Mouse (Mus musculus) hindbrain, embryonic 12.5 days (tissue): ENCODE data around the gene Lrrk1. TPM values are rescaled to one million over a fixed set of nuclear protein-coding genes. Genes with fewer than 3 reads are reported as not detected.

Experiments used
- ATAC-seq: fragments of 200-750 bp; cut with Nextera tagmentation; 2 replicates; pipeline ENCODE4 v1.8.0; 2017; ENCODE audit warnings: moderate TSS enrichment; ENCODE audit not compliant: low FRiP score
- H3K27ac ChIP-seq: fragments of 300-500 bp; sonication (generic); 2 replicates; pipeline ENCODE4 v1.5.1; 2016; ENCODE audit warnings: mild to moderate bottlenecking
- H3K27me3 ChIP-seq: fragments of 300-500 bp; sonication (generic); 2 replicates; pipeline ENCODE4 v1.6.1; 2016; ENCODE audit warnings: mild to moderate bottlenecking
- H3K36me3 ChIP-seq: fragments of 300-500 bp; sonication (generic); 2 replicates; pipeline ENCODE4 v1.6.1; 2016; ENCODE audit warnings: mild to moderate bottlenecking
- H3K4me1 ChIP-seq: fragments of 300-500 bp; sonication (generic); 2 replicates; pipeline ENCODE4 v1.6.1; 2016
- H3K4me2 ChIP-seq: fragments of 300-500 bp; sonication (generic); replicated peaks from 2 replicates; pipeline ENCODE4 v1.6.1; 2016; ENCODE audit warnings: mild to moderate bottlenecking
- H3K4me3 ChIP-seq: fragments of 300-500 bp; sonication (generic); 2 replicates; pipeline ENCODE4 v1.5.1; 2016; ENCODE audit warnings: mild to moderate bottlenecking
- H3K9ac ChIP-seq: fragments of 300-500 bp; sonication (generic); 2 replicates; pipeline ENCODE4 v1.6.1; 2016; ENCODE audit warnings: mild to moderate bottlenecking, moderate library complexity
- H3K9me3 ChIP-seq: fragments of 300-500 bp; sonication (generic); replicated peaks from 2 replicates; pipeline ENCODE4 v1.6.1; 2016; ENCODE audit warnings: mild to moderate bottlenecking
- WGBS: fragments of 180-500 bp; shearing (Covaris S2); methylation state at CpG from one replicate; pipeline ENCODE4 v1.1.7; 2016; 5-methylcytosine and 5-hydroxymethylcytosine counted together
- polyA plus RNA-seq: library from polyadenylated mRNA; unstranded; fragments of >200 nt; fragmentation: Nextera tagmentation; extraction: Ambion mirVana; gene quantifications from 2 replicates; pipeline ENCODE4 v1.2.1, GENCODE M21; 2016

The Lrrk1 gene
- polyA plus RNA-seq, 1 experiment from 2014 or later: 7.2 TPM

DNA sequence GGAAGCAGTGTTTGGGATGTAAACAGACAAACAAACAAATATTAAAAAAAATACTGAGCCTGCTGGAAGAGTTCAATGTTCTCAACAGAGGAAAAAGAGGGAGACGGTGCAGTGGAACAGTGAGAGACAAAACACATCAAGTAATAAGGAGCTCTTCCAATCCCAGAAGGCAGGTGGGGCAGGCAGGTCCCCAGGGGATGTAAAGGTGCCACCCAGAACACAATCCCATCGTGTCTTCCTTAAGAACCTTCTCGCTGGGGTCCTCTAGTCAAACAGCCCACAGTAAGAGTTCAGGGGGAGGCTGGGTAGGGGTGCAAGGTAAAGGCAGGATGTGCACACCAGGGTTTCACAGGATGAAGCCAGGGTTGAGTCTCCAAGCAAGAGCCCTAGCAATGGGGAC is 14.8 kb downstream of the Lrrk1 start:
- H3K4me3 ChIP-seq: no peak overlapping the region
- no peaks in the 10 kb centered on the region for H3K27me3 ChIP-seq
- H3K4me1 ChIP-seq: peaks cover 2% of the 10 kb centered on the region; the same call in 1 of the 2 replicates
- 94% methylated on average over 3 of the region's 3 CpGs for WGBS
- no peak overlapping the region for H3K9ac ChIP-seq
- no peaks in the 10 kb centered on the region for H3K9me3 ChIP-seq
- H3K4me2 ChIP-seq: no peak overlapping the region
- no peak for ATAC-seq
- no peak overlapping the region for H3K27ac ChIP-seq
- no peaks in the 10 kb centered on the region for H3K36me3 ChIP-seq

DNA sequence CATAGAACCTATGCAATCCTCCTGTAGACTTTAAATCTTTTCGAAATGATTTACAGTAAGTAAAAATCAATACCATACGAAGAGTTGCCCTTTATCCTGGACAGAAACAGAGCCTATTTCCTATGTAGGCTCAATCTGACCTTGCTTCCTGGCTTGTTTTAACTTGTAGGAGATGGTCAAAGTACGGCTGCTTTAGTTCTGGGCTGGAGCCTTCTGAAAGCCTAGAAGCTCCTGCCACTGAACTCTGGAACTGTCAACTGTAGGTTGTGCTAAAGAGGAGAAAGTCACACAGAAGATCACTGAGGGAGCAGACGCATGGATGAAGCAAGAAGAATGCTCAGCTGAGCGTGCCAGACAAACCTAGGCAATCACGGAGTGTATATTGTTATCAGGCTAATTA is 17.2 kb downstream of the Lrrk1 start:
- Histone ChIP-seq H3K9me3 (no peaks in the 10 kb centered on the region), H3K4me2 (no peak overlapping the region), H3K27me3 (no peaks in the 10 kb centered on the region), H3K36me3 (no peaks in the 10 kb centered on the region), H3K4me3 (no peak overlapping the region), H3K9ac (no peak overlapping the region), H3K27ac (no peak overlapping the region), H3K4me1 (no peaks in the 10 kb centered on the region)
- no peak for ATAC-seq
- WGBS: 93% methylated on average over 6 of the region's 6 CpGs

DNA sequence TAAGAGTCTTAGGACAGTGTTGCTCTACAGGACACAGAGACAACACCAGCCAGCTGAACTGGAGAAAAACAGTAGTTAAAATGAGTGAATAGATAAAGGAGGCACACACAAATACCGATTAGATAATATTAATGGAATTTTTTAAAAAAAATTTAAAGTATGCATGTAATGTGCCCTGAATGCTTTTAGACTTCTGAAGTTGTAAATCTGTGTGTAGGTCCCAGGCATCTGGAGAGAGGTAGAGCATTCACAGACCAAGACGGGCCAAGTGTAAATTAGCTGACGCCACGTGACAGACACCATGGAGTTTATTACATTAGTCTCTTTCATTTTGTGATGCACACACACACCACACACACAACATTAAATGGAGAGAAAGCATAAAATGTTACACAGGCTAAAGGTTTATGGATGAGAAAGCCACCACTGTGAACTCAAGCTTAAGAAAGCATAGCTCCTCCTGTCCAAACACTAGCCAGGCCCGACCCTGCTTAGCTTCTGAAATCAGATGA is 18.2 kb downstream of the Lrrk1 start:
- H3K27ac ChIP-seq: no peak overlapping the region
- H3K9ac ChIP-seq: no peak overlapping the region
- ATAC-seq: no peak
- H3K4me1 ChIP-seq: no peaks in the 10 kb centered on the region
- no peak overlapping the region for H3K4me3 ChIP-seq
- H3K36me3 ChIP-seq: no peaks in the 10 kb centered on the region
- no peak overlapping the region for H3K4me2 ChIP-seq
- no peaks in the 10 kb centered on the region for H3K27me3 ChIP-seq
- H3K9me3 ChIP-seq: no peaks in the 10 kb centered on the region
- 74% methylated on average over 5 of the region's 5 CpGs for WGBS

DNA sequence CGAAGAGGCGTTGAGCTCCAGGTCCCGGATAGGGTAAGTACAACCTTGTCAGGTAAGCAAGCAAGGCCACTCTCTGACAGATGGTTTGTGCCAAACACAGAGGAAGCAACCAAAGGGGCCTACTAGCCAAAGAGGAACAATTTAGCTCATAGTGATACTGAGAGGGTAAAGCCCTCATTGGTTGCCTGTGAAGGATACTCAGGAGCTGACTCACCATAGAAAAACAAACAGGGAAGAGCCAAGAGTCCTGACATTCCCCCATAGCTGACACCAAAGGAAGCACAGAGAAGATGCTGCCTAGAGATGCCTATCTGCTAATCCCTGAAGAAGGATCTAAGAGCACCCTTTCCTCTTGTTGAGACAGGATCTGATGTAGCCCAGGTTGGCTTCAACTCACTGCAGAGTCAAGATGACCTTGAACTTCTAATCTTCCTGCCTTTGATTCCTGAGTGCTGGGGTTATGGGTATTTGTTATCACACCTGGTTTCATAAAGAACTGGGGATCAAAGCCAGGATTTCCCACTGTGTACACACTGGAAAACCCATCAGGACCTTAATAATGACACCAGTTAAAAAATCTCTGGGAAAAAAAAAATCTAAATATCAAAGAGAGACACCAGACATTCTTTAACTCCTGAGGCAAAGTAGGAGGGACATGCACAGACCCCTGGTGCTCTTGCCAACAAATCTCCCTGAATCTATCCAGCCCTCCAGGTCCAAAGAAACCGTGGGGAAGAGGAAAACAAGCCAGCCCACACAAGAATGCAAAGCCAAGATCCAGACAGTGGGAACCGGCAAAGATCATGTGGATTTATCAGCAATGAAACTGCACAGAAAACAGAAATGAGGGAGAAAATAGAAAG is 18.8 kb downstream of the Lrrk1 start:
- no peak overlapping the region for H3K9ac ChIP-seq
- no peaks in the 10 kb centered on the region for H3K9me3 ChIP-seq
- no peak for ATAC-seq
- H3K4me2 ChIP-seq: no peak overlapping the region
- 78% methylated on average over 5 of the region's 5 CpGs for WGBS
- H3K27ac ChIP-seq: no peak overlapping the region
- no peaks in the 10 kb centered on the region for H3K4me1 ChIP-seq
- H3K36me3 ChIP-seq: no peaks in the 10 kb centered on the region
- H3K4me3 ChIP-seq: no peak overlapping the region
- H3K27me3 ChIP-seq: no peaks in the 10 kb centered on the region

DNA sequence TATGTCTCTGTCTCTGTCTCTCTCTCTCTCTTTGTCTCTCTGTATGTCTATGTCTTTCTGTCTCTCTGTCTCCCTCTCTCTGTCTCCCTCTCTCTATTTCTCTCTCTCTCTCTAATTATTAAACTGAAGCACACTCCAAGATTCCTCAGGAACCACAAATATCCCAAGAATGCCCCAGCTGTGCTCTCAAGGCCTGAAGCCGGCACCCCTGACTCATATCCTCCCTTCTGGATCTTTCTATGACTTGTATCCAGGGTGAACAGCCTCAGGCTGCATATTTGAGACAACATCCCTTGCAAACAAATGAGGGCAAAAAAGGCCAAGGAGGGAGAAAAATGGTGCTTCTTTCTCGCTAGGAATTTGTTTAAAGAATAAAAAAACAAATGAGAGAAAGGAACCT is 22.2 kb downstream of the Lrrk1 start, which contains the start of gene Gm10974:
Gm10974 (plus strand) TSS at position 2 of the 400 bp plus-strand sequence.
- no peak within 1 kb of the TSS for H3K27ac ChIP-seq
- WGBS: 60% methylated on average over 2 of the region's 2 CpGs
- no peaks in the 10 kb centered on the region for H3K9me3 ChIP-seq
- no peak within 1 kb of the TSS for H3K4me3 ChIP-seq
- no peak for ATAC-seq
- no peaks in the 10 kb centered on the region for H3K4me1 ChIP-seq
- H3K36me3 ChIP-seq: no peaks in the 10 kb centered on the region
- H3K9ac ChIP-seq: no peak within 1 kb of the TSS
- no peaks in the 10 kb centered on the region for H3K27me3 ChIP-seq
- no peak within 1 kb of the TSS for H3K4me2 ChIP-seq

DNA sequence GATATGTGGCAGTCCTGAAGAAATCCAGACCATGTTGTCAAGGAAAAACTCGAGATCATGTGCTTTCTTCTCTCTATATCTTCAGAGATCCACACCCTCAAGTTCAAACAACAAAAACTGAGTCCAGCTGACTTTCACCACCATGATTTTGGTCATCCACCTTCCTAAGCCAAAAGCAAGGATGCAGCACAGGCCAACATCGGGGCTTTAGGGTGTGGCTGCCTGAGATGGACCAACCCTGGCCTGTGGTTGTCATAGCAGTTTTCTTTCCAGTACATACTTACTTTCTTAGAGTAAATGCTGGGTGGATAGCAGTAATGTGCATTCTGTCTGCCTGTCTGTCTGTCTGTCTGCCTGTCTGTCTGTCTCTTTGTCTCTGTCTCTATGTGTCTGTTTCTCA is 22.7 kb downstream of the Lrrk1 start:
- H3K27me3 ChIP-seq: no peaks in the 10 kb centered on the region
- no peak for ATAC-seq
- 0 out of 2 replicates have a peak, but pooled peaks cover 1% of the 10 kb centered on the region for H3K9me3 ChIP-seq
- H3K36me3 ChIP-seq: no peaks in the 10 kb centered on the region
- no peak overlapping the region for H3K9ac ChIP-seq
- no peak overlapping the region for H3K4me2 ChIP-seq
- no peaks in the 10 kb centered on the region for H3K4me1 ChIP-seq
- no peak overlapping the region for H3K4me3 ChIP-seq
- no peak overlapping the region for H3K27ac ChIP-seq
- 77% methylated on average over 2 of the region's 2 CpGs for WGBS

DNA sequence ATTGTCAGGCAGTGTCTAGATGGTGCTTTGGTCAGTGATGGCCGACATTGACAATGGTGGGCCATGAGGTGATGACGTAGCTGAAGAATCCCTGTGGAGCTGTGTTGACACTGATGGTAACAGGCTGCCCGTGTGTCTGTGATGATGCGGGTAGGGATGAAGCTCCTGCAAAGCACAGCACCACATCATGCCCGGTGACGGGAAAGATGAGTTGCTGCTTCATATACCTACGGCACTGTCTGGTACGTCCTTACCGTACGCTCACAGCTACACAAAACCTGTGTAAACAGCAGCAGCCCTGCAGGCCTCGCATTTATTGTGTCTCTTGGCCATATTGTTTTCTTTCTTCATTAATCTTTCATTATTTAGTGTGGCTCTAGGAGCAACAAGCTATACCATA is 23.7 kb downstream of the Lrrk1 start:
- Histone ChIP-seq H3K27me3 (no peaks in the 10 kb centered on the region), H3K4me3 (no peak overlapping the region), H3K4me1 (no peaks in the 10 kb centered on the region), H3K36me3 (no peaks in the 10 kb centered on the region), H3K27ac (no peak overlapping the region), H3K9me3 (0 out of 2 replicates have a peak, but pooled peaks cover 5% of the 10 kb centered on the region), H3K4me2 (no peak overlapping the region), H3K9ac (no peak overlapping the region)
- 89% methylated on average over 11 of the region's 11 CpGs for WGBS
- ATAC-seq: no peak

DNA sequence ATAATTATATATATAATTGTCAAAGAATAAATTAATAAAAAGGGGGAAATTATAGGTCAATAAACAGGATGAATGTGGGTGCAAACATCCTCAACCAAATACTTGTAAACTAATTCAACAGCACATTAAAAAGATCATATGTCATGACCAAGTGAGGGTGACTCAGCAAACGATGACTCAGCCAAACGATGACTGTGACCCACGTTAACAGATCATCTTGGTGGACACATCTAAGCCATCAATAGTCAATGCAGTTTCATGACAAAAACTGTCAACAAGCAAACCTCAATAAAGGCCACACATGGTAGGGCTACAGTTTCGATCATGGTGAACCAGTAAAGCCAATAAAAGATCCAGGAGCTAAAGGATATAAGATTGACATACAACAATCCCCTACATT is 29.1 kb downstream of the Lrrk1 start:
- no peak for ATAC-seq
- WGBS: 88% methylated on average over 4 of the region's 4 CpGs
- Histone ChIP-seq H3K27ac (no peak overlapping the region), H3K9ac (no peak overlapping the region), H3K36me3 (no peaks in the 10 kb centered on the region), H3K27me3 (no peaks in the 10 kb centered on the region), H3K9me3 (0 out of 2 replicates have a peak, but pooled peaks cover 5% of the 10 kb centered on the region), H3K4me3 (no peak overlapping the region), H3K4me1 (no peaks in the 10 kb centered on the region), H3K4me2 (no peak overlapping the region)

DNA sequence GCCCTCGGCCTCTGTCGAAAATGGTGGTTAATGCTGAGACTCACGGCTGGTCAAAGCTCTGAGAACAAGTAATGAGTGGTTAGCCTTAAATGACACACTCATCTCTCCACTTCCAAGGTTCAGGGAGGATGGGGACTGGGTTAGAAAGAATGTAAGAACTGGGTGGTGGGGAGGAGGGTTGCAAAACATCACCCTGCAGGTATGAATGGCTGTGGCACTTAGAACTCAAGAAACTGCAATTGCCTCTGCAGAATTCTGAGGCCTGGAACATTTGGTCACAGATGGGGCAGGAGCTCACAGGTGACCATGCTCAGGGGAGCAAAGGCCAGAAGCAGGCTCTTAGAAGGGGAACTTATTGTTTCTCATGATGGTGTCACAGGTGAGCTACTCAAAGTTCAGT is 29.7 kb downstream of the Lrrk1 start:
- Histone ChIP-seq H3K27me3 (no peaks in the 10 kb centered on the region), H3K9ac (no peak overlapping the region), H3K27ac (no peak overlapping the region), H3K9me3 (0 out of 2 replicates have a peak, but pooled peaks cover 5% of the 10 kb centered on the region), H3K36me3 (no peaks in the 10 kb centered on the region), H3K4me2 (no peak overlapping the region), H3K4me3 (no peak overlapping the region), H3K4me1 (no peaks in the 10 kb centered on the region)
- WGBS: 92% methylated on average over 3 of the region's 3 CpGs
- ATAC-seq: no peak

DNA sequence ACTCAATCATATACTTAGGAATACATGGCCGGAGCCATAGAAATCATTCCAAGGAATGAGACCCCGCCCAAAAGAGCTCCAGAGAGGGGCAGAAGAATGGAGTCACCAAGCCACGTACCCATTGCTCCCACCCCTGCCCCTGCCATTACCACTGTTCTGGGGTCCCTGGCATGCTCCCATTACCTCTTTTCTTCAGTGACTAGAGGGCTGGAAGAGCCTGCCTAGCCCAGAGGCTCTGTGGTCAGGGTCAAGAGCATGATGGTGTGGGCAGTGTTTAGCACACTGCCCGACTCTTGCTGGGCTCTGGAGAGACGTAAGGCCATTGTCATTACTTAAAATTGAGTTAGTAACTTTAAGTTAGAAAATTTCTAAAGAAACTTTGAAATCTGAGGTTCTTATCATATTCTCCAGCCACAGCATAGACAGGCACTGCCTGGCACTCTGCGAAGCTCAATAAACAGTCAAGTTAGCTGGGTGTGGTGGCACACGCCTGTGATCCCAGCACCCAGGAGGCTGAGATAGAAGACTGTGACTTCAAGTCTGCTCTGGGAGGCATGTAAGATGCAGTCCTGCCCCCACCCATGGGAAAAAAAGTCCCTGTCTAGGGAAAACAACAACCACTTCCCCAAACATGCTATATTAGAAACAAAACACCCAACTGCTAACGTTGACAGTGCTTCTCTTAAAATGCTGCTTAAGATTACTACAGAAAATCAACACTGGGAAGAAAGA is 32.2 kb downstream of the Lrrk1 start:
- H3K27ac ChIP-seq: no peak overlapping the region
- no peak for ATAC-seq
- WGBS: 93% methylated on average over 8 of the region's 8 CpGs

DNA sequence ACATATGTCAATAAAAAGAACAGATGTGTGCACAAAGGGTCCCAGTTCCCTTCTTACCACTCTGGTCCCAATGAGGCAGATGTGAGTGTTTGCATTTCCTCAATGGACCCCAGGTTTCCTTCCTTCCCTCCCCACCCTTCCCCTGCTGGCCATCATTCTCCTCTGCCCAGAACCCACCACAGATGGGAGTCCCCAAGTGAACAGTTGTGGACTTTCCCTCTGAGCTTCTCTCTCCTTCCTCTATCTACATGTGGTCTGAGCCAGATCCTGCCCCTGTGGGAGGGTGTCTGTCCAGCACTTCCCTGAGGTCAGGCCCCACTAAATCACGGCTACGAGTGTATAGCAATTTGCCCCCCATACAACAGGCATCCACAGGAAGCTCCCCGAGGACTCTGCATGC is 33.2 kb downstream of the Lrrk1 start:
- Histone ChIP-seq H3K27ac (no peak overlapping the region), H3K4me3 (no peak overlapping the region), H3K9me3 (no peaks in the 10 kb centered on the region), H3K4me2 (no peak overlapping the region), H3K9ac (no peak overlapping the region), H3K4me1 (no peaks in the 10 kb centered on the region), H3K27me3 (no peaks in the 10 kb centered on the region), H3K36me3 (no peaks in the 10 kb centered on the region)
- 59% methylated on average over 3 of the region's 3 CpGs for WGBS
- no peak for ATAC-seq

More for the DNA sequence above, 32.2 kb downstream of the Lrrk1 start:
- no peak overlapping the region for H3K4me3 ChIP-seq
- no peak overlapping the region for H3K4me2 ChIP-seq
- no peaks in the 10 kb centered on the region for H3K36me3 ChIP-seq
- no peaks in the 10 kb centered on the region for H3K4me1 ChIP-seq
- no peak overlapping the region for H3K9ac ChIP-seq
- no peaks in the 10 kb centered on the region for H3K27me3 ChIP-seq
- H3K9me3 ChIP-seq: 0 out of 2 replicates have a peak, but pooled peaks cover 5% of the 10 kb centered on the region

DNA sequence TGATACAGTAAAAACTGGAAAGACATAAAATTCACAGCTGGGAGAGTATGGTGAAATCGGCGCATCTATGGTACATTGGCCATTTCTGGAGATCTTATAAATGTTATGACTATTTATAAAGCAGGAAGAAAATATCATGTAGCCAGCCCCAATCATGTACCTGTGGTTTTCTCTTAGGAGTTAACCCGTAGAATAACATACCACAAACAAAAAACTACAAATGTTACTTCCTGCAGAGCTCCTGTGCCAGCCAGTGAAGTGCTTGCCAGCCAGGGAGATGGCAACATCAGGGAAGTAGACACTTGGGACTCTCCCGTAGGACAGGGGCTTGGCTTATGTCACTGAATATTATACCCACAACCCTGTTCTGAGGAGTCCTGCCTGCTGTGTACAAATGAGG is 37.1 kb downstream of the Lrrk1 start:
- Histone ChIP-seq H3K4me2 (no peak overlapping the region), H3K27me3 (no peaks in the 10 kb centered on the region), H3K36me3 (no peaks in the 10 kb centered on the region), H3K27ac (no peak overlapping the region), H3K9me3 (no peaks in the 10 kb centered on the region), H3K9ac (no peak overlapping the region), H3K4me1 (peaks cover 8% of the 10 kb centered on the region), H3K4me3 (no peak overlapping the region)
- ATAC-seq: no peak
- 89% methylated on average over 4 of the region's 4 CpGs for WGBS
